Mouse (Mus musculus) heart, embryonic 14.5 days (tissue): ENCODE measurements at regions not wholly inside any gene's neighbourhood (a gene's known extent, or its start where the extent isn't known, plus 50 kb on each side); places are given as distances from the start of the nearest gene placed in this dataset.

ENCODE experiments used
- ATAC-seq: fragments of 200-750 bp; cut with Nextera tagmentation; 2 replicates; pipeline ENCODE4 v1.8.0; 2017; ENCODE audit warnings: low read depth, moderate TSS enrichment; ENCODE audit not compliant: insufficient number of reproducible peaks, insufficient read depth, low FRiP score
- H3K27ac ChIP-seq, 2 experiments: fragments of 200-500 bp in 1 of 2; fragments of 300-500 bp in 1 of 2; sonication (generic) in 1 of 2; replicated peaks in 1 of 2; 2 replicates each; pipeline ENCODE4 v1.5.1; 2012 to 2014; ENCODE audit warnings: low read depth in 2 of 2, low read length in 2 of 2, control low read depth in 1 of 2, mild to moderate bottlenecking in 1 of 2, mixed read lengths in 1 of 2; ENCODE audit not compliant: control insufficient read depth in 1 of 2, insufficient read depth in 1 of 2
- H3K27me3 ChIP-seq: fragments of 300-500 bp; sonication (generic); 2 replicates; pipeline ENCODE4 v1.6.1; 2014; ENCODE audit warnings: mild to moderate bottlenecking, low read length, control low read depth; ENCODE audit not compliant: control insufficient read depth, insufficient read depth
- H3K36me3 ChIP-seq: fragments of 300-500 bp; sonication (generic); 2 replicates; pipeline ENCODE4 v1.6.1; 2014; ENCODE audit warnings: mild to moderate bottlenecking, control low read depth, low read length, mixed read lengths; ENCODE audit not compliant: control insufficient read depth, insufficient read depth
- H3K4me1 ChIP-seq, 2 experiments: fragments of 200-500 bp in 1 of 2; fragments of 300-500 bp in 1 of 2; sonication (generic) in 1 of 2; 2 replicates each; pipeline ENCODE4 v1.6.1; 2012 to 2014; ENCODE audit warnings: low read length in 2 of 2, control low read depth in 1 of 2, mixed read lengths in 1 of 2; ENCODE audit not compliant: control insufficient read depth in 2 of 2, insufficient read depth in 2 of 2
- H3K4me2 ChIP-seq: fragments of 300-500 bp; sonication (generic); 2 replicates; pipeline ENCODE4 v1.6.1; 2014; ENCODE audit warnings: mild to moderate bottlenecking, low read length
- H3K4me3 ChIP-seq, 2 experiments: fragments of 200-500 bp in 1 of 2; fragments of 300-500 bp in 1 of 2; sonication (generic) in 1 of 2; 2 replicates each; pipeline ENCODE4 v1.5.1; 2012 to 2014; ENCODE audit warnings: low read length in 2 of 2, mild to moderate bottlenecking in 2 of 2, control low read depth in 1 of 2, low read depth in 1 of 2, moderate library complexity in 1 of 2; ENCODE audit not compliant: control insufficient read depth in 1 of 2, insufficient read depth in 1 of 2
- H3K9ac ChIP-seq: fragments of 300-500 bp; sonication (generic); 2 replicates; pipeline ENCODE4 v1.6.1; 2014; ENCODE audit warnings: mild to moderate bottlenecking, low read length
- H3K9me3 ChIP-seq: fragments of 300-500 bp; sonication (generic); 2 replicates; pipeline ENCODE4 v1.6.1; 2016; ENCODE audit warnings: low read length, control low read depth; ENCODE audit not compliant: control insufficient read depth
- WGBS: fragments of 180-500 bp; shearing (Covaris S2); extraction: QIAGEN DNeasy Blood & Tissue Kit; methylation state at CpG from one replicate; pipeline ENCODE4 v1.1.7; 2014; 5-methylcytosine and 5-hydroxymethylcytosine counted together

GRCm38 (mm10) chr5:52062214-52062613, 128.1 kb downstream of the Dhx15 start:
- WGBS, result 60% methylated on average over 4 of the region's 4 CpGs
- Histone ChIP-seq H3K27ac (0 out of 4 replicates have a peak overlapping the region, but pooled peaks of 1 of the 2 experiments have one; percentile 12), H3K9ac (no peak overlapping the region), H3K27me3 (no peaks in the 10 kb centered on the region), H3K4me3 (no peak overlapping the region), H3K9me3 (no peaks in the 10 kb centered on the region), H3K36me3 (no peaks in the 10 kb centered on the region), H3K4me2 (no peak overlapping the region), H3K4me1 (peaks cover 6 to 10% of the 10 kb centered on the region in 2 experiments; a peak in 2 of 4 replicates)
- ATAC-seq, result no peak

- Histone ChIP-seq H3K4me2 (no peak overlapping the region), H3K4me3 (no peak overlapping the region), H3K4me1 (peaks cover 6 to 10% of the 10 kb centered on the region in 2 experiments; a peak in 2 of 4 replicates), H3K9me3 (no peaks in the 10 kb centered on the region), H3K9ac (no peak overlapping the region), H3K27me3 (no peaks in the 10 kb centered on the region), H3K27ac (no peak overlapping the region), H3K36me3 (no peaks in the 10 kb centered on the region)
- 79% methylated on average over 6 of the region's 6 CpGs for WGBS
- ATAC-seq, result no peak
These were observed 129.1 kb downstream of the Dhx15 start for GRCm38 (mm10) chr5:52061226-52061625.

- H3K4me1 ChIP-seq, result peaks cover 3 to 4% of the 10 kb centered on the region in 2 experiments; a peak in 2 of 4 replicates
- H3K36me3 ChIP-seq, result no peaks in the 10 kb centered on the region
- no peak overlapping the region for H3K4me3 ChIP-seq
- H3K4me2 ChIP-seq, result no peak overlapping the region
- no peak for ATAC-seq
- H3K9ac ChIP-seq, result no peak overlapping the region
- WGBS, result 71% methylated on average over 1 of the region's 1 CpGs
- no peaks in the 10 kb centered on the region for H3K9me3 ChIP-seq
- H3K27me3 ChIP-seq, result no peaks in the 10 kb centered on the region
- H3K27ac ChIP-seq, result no peak overlapping the region
These were observed 133.1 kb downstream of the Dhx15 start for GRCm38 (mm10) chr5:52057261-52057660.

- Histone ChIP-seq H3K9me3 (no peaks in the 10 kb centered on the region), H3K9ac (no peak overlapping the region), H3K4me2 (peak overlapping the region; percentile 28), H3K27me3 (no peaks in the 10 kb centered on the region), H3K4me3 (no peak overlapping the region), H3K27ac (peak overlapping the region; percentile 89 to 90), H3K4me1 (peaks cover 4 to 12% of the 10 kb centered on the region in 2 experiments; a peak in 3 of 4 replicates), H3K36me3 (no peaks in the 10 kb centered on the region)
- 0 out of 2 replicates have a peak, but pooled peaks have one; percentile 1 for ATAC-seq
- 74% methylated on average over 4 of the region's 4 CpGs for WGBS
These were observed 138.2 kb downstream of the Dhx15 start for GRCm38 (mm10) chr5:52052072-52052465.

- H3K4me2 ChIP-seq, result peak overlapping the region; percentile 28
- 19% methylated on average over 10 of the region's 10 CpGs for WGBS
- no peak overlapping the region for H3K4me3 ChIP-seq
- H3K27ac ChIP-seq, result peak overlapping the region; percentile 89 to 90
- peaks cover 4 to 12% of the 10 kb centered on the region in 2 experiments; a peak in 3 of 4 replicates for H3K4me1 ChIP-seq
- H3K36me3 ChIP-seq, result no peaks in the 10 kb centered on the region
- H3K27me3 ChIP-seq, result no peaks in the 10 kb centered on the region
- peak; percentile 87 for ATAC-seq
- H3K9ac ChIP-seq, result no peak overlapping the region
- H3K9me3 ChIP-seq, result no peaks in the 10 kb centered on the region
These were observed 138.8 kb downstream of the Dhx15 start for GRCm38 (mm10) chr5:52051383-52052071.

GRCm38 (mm10) chr5:52048790-52049189, 141.5 kb downstream of the Dhx15 start:
- peaks cover 4 to 15% of the 10 kb centered on the region in 2 experiments; a peak in 3 of 4 replicates for H3K4me1 ChIP-seq
- H3K27me3 ChIP-seq, result no peaks in the 10 kb centered on the region
- no peaks in the 10 kb centered on the region for H3K9me3 ChIP-seq
- no peaks in the 10 kb centered on the region for H3K36me3 ChIP-seq
- H3K4me3 ChIP-seq, result no peak overlapping the region
- 77% methylated on average over 1 of the region's 1 CpGs for WGBS
- no peak for ATAC-seq
- H3K4me2 ChIP-seq, result no peak overlapping the region
- H3K9ac ChIP-seq, result no peak overlapping the region
- H3K27ac ChIP-seq, result no peak overlapping the region

- H3K9ac ChIP-seq, result no peak overlapping the region
- ATAC-seq, result no peak
- no peak overlapping the region for H3K27ac ChIP-seq
- H3K4me2 ChIP-seq, result no peak overlapping the region
- WGBS, result 29% methylated on average over 3 of the region's 3 CpGs
- H3K4me3 ChIP-seq, result no peak overlapping the region
- no peaks in the 10 kb centered on the region for H3K36me3 ChIP-seq
- peaks cover under 1 to 11% of the 10 kb centered on the region in 2 experiments; a peak in 3 of 4 replicates for H3K4me1 ChIP-seq
- H3K9me3 ChIP-seq, result no peaks in the 10 kb centered on the region
- no peaks in the 10 kb centered on the region for H3K27me3 ChIP-seq
These were observed 143.6 kb downstream of the Dhx15 start for GRCm38 (mm10) chr5:52046704-52047103.
